Mouse (Mus musculus) CH12.LX (cell line): ENCODE measurements around the gene Ffar2.

ENCODE experiments used
- CTCF ChIP-seq, 2 experiments: IDR thresholded peaks in 1 of 2; conservative IDR thresholded peaks in 1 of 2; 2 replicates each; pipeline ENCODE4 v1.5.1; 2011 to 2012; ENCODE audit warnings: low read depth in 2 of 2, low read length in 2 of 2, improper control_type of control experiment in 1 of 2, inconsistent platforms in 1 of 2, mild to moderate bottlenecking in 1 of 2, moderate library complexity in 1 of 2
- USF1 ChIP-seq: IDR thresholded peaks from 2 replicates; pipeline ENCODE4 v1.6.1; 2014; ENCODE audit warnings: low read depth, mild to moderate bottlenecking, inconsistent platforms, low read length, improper control_type of control experiment

DNA sequence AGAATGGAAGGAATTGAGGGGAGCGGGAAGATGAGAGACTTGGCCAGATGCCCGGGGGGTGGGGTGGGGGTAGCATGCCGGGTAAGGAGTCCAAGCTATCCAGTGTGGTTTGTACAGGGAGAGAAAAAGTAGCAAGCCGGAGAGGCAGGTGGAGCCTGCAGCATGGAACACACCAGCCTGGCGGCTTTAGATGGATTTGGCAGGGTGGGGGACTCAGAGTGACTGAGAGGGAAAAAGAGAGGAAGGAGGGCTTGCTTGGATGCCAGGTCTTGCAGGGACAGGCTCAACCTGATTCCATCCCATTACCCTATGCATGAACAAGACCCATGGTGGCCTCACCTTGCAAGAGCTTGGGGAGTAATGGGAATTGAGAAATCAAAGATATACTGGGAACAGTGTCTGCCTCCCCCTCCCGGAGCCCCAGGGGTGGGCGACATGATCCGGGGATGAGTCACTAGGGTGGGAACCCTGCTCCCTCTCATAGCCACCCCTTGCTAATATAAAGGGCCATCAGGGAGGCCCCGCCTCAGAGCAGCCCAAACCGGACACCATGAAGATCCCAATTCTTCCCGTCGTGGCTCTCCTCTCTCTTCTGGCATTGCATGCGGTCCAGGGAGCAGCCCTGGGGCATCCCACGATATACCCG is 36.1 kb downstream of the Ffar2 start, which contains the start of gene Krtdap:
- TF ChIP-seq CTCF (conservative IDR thresholded peaks at IDR 0.05 in 1 of 2, IDR thresholded peaks at IDR 0.05 in 1 of 2; ENCODE audit: low read depth in 2 of 2, low read length in 2 of 2) (no peak), USF1 (no peak)
